Mouse (Mus musculus): Measurements from ENCODE around the gene Gdf10. TPM values are rescaled to one million over a fixed set of nuclear protein-coding genes. Genes with fewer than 3 reads are reported as not detected.

Gene Gdf10
- polyA plus RNA-seq, 1 experiment from 2014 or later, result 1.8 TPM

DNA sequence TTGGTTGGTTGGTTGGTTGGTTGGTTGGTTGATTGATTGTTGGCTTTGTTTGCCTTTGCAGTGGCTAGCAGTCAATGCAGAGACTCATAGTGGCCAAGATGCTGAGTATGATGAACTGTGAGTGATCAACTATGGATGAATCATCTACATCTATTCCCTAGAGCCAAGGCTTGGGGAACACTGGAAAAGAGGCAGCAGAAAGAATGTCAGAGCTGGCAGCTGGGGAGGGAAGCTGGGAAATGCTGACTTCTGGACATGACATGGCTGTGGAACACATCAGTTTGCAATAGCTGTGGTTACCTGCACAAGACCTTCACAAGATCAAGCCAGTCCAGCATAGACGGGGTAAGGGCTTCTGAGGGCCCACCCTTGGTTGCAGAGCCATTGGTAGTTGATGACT is 20.2 kb upstream of the Gdf10 start:
- Histone ChIP-seq H3K4me3 (no peak overlapping the region), H3K27ac (replicated peaks) (no peak overlapping the region), H3K27me3 (ENCODE audit: low read depth, poor library complexity, severe bottlenecking) (no peaks in the 10 kb centered on the region), H3K36me3 (no peaks in the 10 kb centered on the region), H3K4me1 (peaks cover 2% of the 10 kb centered on the region; the same call in 1 of the 2 replicates), H3K9me3 (replicated peaks) (no peaks in the 10 kb centered on the region)
- WGBS, result 64% methylated on average over 1 of the region's 1 CpGs
- DNase-seq (ENCODE audit: low spot score), result no peak

DNA sequence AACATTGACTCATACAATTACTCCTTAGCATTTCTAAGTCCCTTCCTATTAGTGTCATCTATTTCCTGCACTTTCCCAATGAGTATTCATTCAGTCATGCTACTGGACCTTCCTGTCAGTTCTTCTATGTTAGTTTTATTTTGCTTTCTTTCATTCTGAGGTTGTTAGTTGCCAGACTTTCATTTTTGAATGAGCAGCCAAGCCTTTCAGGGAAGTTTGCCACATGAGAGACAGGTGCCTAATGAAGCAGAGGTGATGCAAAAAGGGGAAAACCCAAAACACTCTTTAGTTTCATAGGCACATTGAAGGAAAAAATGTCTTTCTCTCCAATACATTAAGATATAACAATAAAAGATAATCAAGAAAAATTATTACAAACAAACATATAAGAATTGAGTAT is 18.5 kb upstream of the Gdf10 start:
- no peaks in the 10 kb centered on the region for H3K27me3 ChIP-seq (ENCODE audit: low read depth, poor library complexity, severe bottlenecking)
- DNase-seq (ENCODE audit: low spot score), result no peak
- peaks cover 2% of the 10 kb centered on the region; the same call in 1 of the 2 replicates for H3K4me1 ChIP-seq

GRCm38 (mm10) chr14:33913727-33914126 is 9.7 kb upstream of the Gdf10 start:
- H3K4me3 ChIP-seq, result no peak overlapping the region
- DNase-seq (ENCODE audit: low spot score), result no peak
- no peak overlapping the region for H3K27ac ChIP-seq (replicated peaks)
- peaks cover 11% of the 10 kb centered on the region for H3K27me3 ChIP-seq (ENCODE audit: low read depth, poor library complexity, severe bottlenecking)
- H3K36me3 ChIP-seq, result no peaks in the 10 kb centered on the region
- WGBS, result 25% methylated on average over 3 of the region's 3 CpGs
- H3K4me1 ChIP-seq, result peaks cover 4% of the 10 kb centered on the region
- no peaks in the 10 kb centered on the region for H3K9me3 ChIP-seq (replicated peaks)

More for the DNA sequence above, 18.5 kb upstream of the Gdf10 start:
- Histone ChIP-seq H3K36me3 (no peaks in the 10 kb centered on the region), H3K4me3 (no peak overlapping the region), H3K27ac (replicated peaks) (no peak overlapping the region), H3K9me3 (replicated peaks) (no peaks in the 10 kb centered on the region)

GRCm38 (mm10) chr14:33914206-33914605 is 9.2 kb upstream of the Gdf10 start:
- DNase-seq (ENCODE audit: low spot score), result no peak
- Histone ChIP-seq H3K4me3 (no peak overlapping the region), H3K4me1 (peaks cover 9% of the 10 kb centered on the region), H3K27ac (replicated peaks) (no peak overlapping the region), H3K9me3 (replicated peaks) (no peaks in the 10 kb centered on the region), H3K27me3 (ENCODE audit: low read depth, poor library complexity, severe bottlenecking) (peaks cover 14% of the 10 kb centered on the region), H3K36me3 (no peaks in the 10 kb centered on the region)
- WGBS, result 89% methylated on average over 9 of the region's 9 CpGs

GRCm38 (mm10) chr14:33920727-33921559 is 2.4 kb upstream of the Gdf10 start:
- Histone ChIP-seq H3K27me3 (ENCODE audit: low read depth, poor library complexity, severe bottlenecking) (peaks cover 82% of the 10 kb centered on the region), H3K36me3 (no peaks in the 10 kb centered on the region), H3K4me1 (peaks cover 48% of the 10 kb centered on the region), H3K4me3 (no peak overlapping the region; the same call in 1 of the 2 replicates), H3K9me3 (replicated peaks) (no peaks in the 10 kb centered on the region), H3K27ac (replicated peaks) (no peak overlapping the region)
- WGBS, result 11% methylated on average over 14 of the region's 14 CpGs
- DNase-seq (ENCODE audit: low spot score), result peak; percentile 33

- Histone ChIP-seq H3K36me3 (no peaks in the 10 kb centered on the region), H3K4me1 (peaks cover 48% of the 10 kb centered on the region), H3K27ac (replicated peaks) (no peak overlapping the region), H3K27me3 (ENCODE audit: low read depth, poor library complexity, severe bottlenecking) (peaks cover 92% of the 10 kb centered on the region), H3K9me3 (replicated peaks) (no peaks in the 10 kb centered on the region), H3K4me3 (peak overlapping the region; percentile 64)
- 5% methylated on average over 8 of the region's 8 CpGs for WGBS
- no peak for DNase-seq (ENCODE audit: low spot score)
Observed at GRCm38 (mm10) chr14:33922771-33923167, 618 bp upstream of the Gdf10 start.

DNA sequence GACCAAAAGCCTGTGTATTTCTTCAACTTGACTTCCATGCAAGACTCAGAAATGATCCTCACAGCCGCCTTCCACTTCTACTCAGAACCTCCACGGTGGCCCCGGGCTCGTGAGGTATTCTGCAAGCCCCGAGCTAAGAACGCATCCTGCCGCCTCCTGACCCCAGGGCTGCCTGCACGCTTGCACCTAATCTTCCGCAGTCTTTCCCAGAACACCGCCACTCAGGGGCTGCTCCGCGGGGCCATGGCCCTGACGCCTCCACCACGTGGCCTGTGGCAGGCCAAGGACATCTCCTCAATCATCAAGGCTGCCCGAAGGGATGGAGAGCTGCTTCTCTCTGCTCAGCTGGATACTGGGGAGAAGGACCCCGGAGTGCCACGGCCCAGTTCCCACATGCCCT is 8.5 kb downstream of the Gdf10 start:
- DNase-seq (ENCODE audit: low spot score), result no peak
- Histone ChIP-seq H3K36me3 (no peaks in the 10 kb centered on the region), H3K27ac (replicated peaks) (no peak overlapping the region), H3K9me3 (replicated peaks) (no peaks in the 10 kb centered on the region), H3K4me1 (0 out of 2 replicates have a peak, but pooled peaks cover 2% of the 10 kb centered on the region), H3K27me3 (ENCODE audit: low read depth, poor library complexity, severe bottlenecking) (peaks cover 22% of the 10 kb centered on the region), H3K4me3 (no peak overlapping the region)
- 57% methylated on average over 17 of the region's 17 CpGs for WGBS

GRCm38 (mm10) chr14:33932935-33933703 is 9.7 kb downstream of the Gdf10 start:
- H3K9me3 ChIP-seq (replicated peaks), result no peaks in the 10 kb centered on the region
- WGBS, result 68% methylated on average over 10 of the region's 10 CpGs
- H3K27me3 ChIP-seq (ENCODE audit: low read depth, poor library complexity, severe bottlenecking), result peaks cover 16% of the 10 kb centered on the region
- no peaks in the 10 kb centered on the region for H3K36me3 ChIP-seq
- no peak overlapping the region for H3K27ac ChIP-seq (replicated peaks)
- H3K4me1 ChIP-seq, result 0 out of 2 replicates have a peak, but pooled peaks cover 2% of the 10 kb centered on the region
- DNase-seq (ENCODE audit: low spot score), result peak; percentile 50
- no peak overlapping the region for H3K4me3 ChIP-seq

DNA sequence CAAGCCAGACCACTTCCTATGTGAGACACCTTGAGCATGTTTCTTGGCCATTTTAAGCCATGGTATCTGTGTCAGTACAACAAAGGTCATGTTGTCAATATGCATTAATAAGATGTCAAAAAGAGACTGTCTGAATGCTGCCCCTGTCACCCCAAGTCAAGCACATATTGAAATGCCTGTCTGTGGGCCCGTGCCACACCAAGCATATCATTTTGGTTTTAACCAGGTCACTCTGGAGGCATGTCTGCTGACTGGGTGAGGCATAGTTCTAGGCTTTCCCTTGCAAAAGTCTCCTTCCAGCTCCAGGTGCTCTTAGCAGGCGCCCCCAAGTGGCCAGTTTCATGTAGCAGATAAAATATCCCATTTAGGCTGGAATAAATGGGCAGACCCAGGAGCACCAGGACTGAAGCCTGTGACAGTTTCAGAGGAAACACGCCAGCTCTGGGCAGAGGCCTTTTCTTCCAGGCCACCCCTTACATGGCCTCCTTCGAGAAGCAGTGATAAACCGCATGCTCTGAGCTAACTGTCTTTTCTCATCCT is 10.5 kb downstream of the Gdf10 start:
- H3K4me1 ChIP-seq, result 0 out of 2 replicates have a peak, but pooled peaks cover 2% of the 10 kb centered on the region
- 43% methylated on average over 5 of the region's 5 CpGs for WGBS
- no peaks in the 10 kb centered on the region for H3K36me3 ChIP-seq
- DNase-seq (ENCODE audit: low spot score), result peak; percentile 56
- H3K27ac ChIP-seq (replicated peaks), result no peak overlapping the region
- no peaks in the 10 kb centered on the region for H3K9me3 ChIP-seq (replicated peaks)
- peaks cover 16% of the 10 kb centered on the region for H3K27me3 ChIP-seq (ENCODE audit: low read depth, poor library complexity, severe bottlenecking)
- H3K4me3 ChIP-seq, result no peak overlapping the region

- Histone ChIP-seq H3K27me3 (ENCODE audit: low read depth, poor library complexity, severe bottlenecking) (no peaks in the 10 kb centered on the region), H3K9me3 (replicated peaks) (no peaks in the 10 kb centered on the region), H3K27ac (replicated peaks) (no peak overlapping the region; the same call in 1 of the 2 replicates), H3K4me1 (0 out of 2 replicates have a peak, but pooled peaks cover 6% of the 10 kb centered on the region), H3K4me3 (peak overlapping the region; percentile 33), H3K36me3 (no peaks in the 10 kb centered on the region)
- WGBS, result 25% methylated on average over 9 of the region's 9 CpGs
- peak; percentile 82 for DNase-seq (ENCODE audit: low spot score)
Observed at GRCm38 (mm10) chr14:33939117-33939516, 15.7 kb downstream of the Gdf10 start.

- H3K4me1 ChIP-seq, result 0 out of 2 replicates have a peak, but pooled peaks cover 6% of the 10 kb centered on the region
- no peaks in the 10 kb centered on the region for H3K36me3 ChIP-seq
- H3K27ac ChIP-seq (replicated peaks), result no peak within 1 kb of the TSS
- no peaks in the 10 kb centered on the region for H3K9me3 ChIP-seq (replicated peaks)
- WGBS, result 77% methylated on average over 8 of the region's 8 CpGs
- H3K27me3 ChIP-seq (ENCODE audit: low read depth, poor library complexity, severe bottlenecking), result no peaks in the 10 kb centered on the region
- no peak for DNase-seq (ENCODE audit: low spot score)
- no peak within 1 kb of the TSS for H3K4me3 ChIP-seq
Observed at GRCm38 (mm10) chr14:33940739-33941138, 17.4 kb downstream of the Gdf10 start, which contains the start of gene Gdf2. Gene Gdf2 (plus strand): TSS chr14:33941039.

DNA sequence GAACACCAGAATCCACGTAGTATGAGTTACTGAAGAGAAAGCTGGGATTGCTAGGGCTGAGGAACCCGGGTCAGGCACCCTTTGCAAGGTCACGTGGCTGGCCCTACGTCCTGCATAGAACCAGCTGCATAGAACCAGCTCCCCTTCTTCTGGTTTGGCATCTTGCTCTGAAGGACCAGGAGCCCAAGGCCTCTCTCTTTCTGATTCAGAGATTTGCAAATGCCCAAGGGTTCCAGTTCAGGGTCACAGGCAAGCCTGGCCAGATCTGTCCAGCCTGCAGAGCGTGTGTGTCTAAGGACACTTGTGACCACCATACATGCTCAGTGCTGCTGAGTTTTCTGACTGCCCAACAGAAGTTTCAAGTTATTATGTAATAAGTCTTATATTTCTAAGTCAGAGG is 18.8 kb downstream of the Gdf10 start:
- DNase-seq (ENCODE audit: low spot score), result no peak
- Histone ChIP-seq H3K4me1 (0 out of 2 replicates have a peak, but pooled peaks cover 6% of the 10 kb centered on the region), H3K27me3 (ENCODE audit: low read depth, poor library complexity, severe bottlenecking) (no peaks in the 10 kb centered on the region), H3K36me3 (no peaks in the 10 kb centered on the region), H3K4me3 (no peak overlapping the region), H3K27ac (replicated peaks) (no peak overlapping the region), H3K9me3 (replicated peaks) (no peaks in the 10 kb centered on the region)
- 77% methylated on average over 5 of the region's 5 CpGs for WGBS

Data from midbrain, embryonic 10.5 days (tissue).